Mouse (Mus musculus): ENCODE data around the gene Cd53. TPM values are rescaled to one million over a fixed set of nuclear protein-coding genes. Genes with fewer than 3 reads are reported as not detected.

Gene Cd53
- polyA plus RNA-seq (2014; fragmentation: Nextera tagmentation; extraction: Ambion mirVana), result 4.2 TPM in 2 replicates

GRCm38 (mm10) chr3:106789930-106790329 is at the start of gene Cd53:
Cd53 (minus strand) TSS chr3:106790149.
- no peaks in the 10 kb centered on the region for H3K9me3 ChIP-seq (ENCODE audit: control insufficient read depth, low read length)
- 74% methylated on average over 2 of the region's 2 CpGs for WGBS
- no peaks in the 10 kb centered on the region for H3K27me3 ChIP-seq (ENCODE audit: control insufficient read depth, insufficient read depth, low read length)
- H3K4me3 ChIP-seq (ENCODE audit: low read depth, low read length), result no peak within 1 kb of the TSS
- no peak within 1 kb of the TSS for H3K4me2 ChIP-seq
- no peak within 1 kb of the TSS for H3K9ac ChIP-seq (ENCODE audit: low read length)
- no peaks in the 10 kb centered on the region for H3K4me1 ChIP-seq (ENCODE audit: control insufficient read depth, insufficient read depth, low read length)
- no peak for ATAC-seq (ENCODE audit: low FRiP score)
- no peaks in the 10 kb centered on the region for H3K36me3 ChIP-seq (ENCODE audit: control insufficient read depth, insufficient read depth, low read length)
- no peak for DNase-seq (ENCODE audit: low spot score, missing footprints)
- no peak within 1 kb of the TSS for H3K27ac ChIP-seq (ENCODE audit: low read depth, low read length)

GRCm38 (mm10) chr3:106832107-106832506 is 42.2 kb upstream of the Cd53 start:
- no peak for ATAC-seq (ENCODE audit: low FRiP score)
- WGBS, result 88% methylated on average over 1 of the region's 1 CpGs

GRCm38 (mm10) chr3:106826187-106826586 is 36.2 kb upstream of the Cd53 start, which contains the start of gene Olfr266:
Olfr266 (minus strand) TSS chr3:106826287.
- Histone ChIP-seq H3K27me3 (ENCODE audit: control insufficient read depth, insufficient read depth, low read length) (no peaks in the 10 kb centered on the region), H3K9me3 (ENCODE audit: control insufficient read depth, low read length) (no peaks in the 10 kb centered on the region), H3K9ac (ENCODE audit: low read length) (no peak within 1 kb of the TSS), H3K4me2 (no peak within 1 kb of the TSS), H3K27ac (ENCODE audit: low read depth, low read length) (no peak within 1 kb of the TSS), H3K4me1 (ENCODE audit: control insufficient read depth, insufficient read depth, low read length) (no peaks in the 10 kb centered on the region), H3K4me3 (ENCODE audit: low read depth, low read length) (no peak within 1 kb of the TSS), H3K36me3 (ENCODE audit: control insufficient read depth, insufficient read depth, low read length) (no peaks in the 10 kb centered on the region)
- ATAC-seq (ENCODE audit: low FRiP score), result no peak
- 90% methylated on average over 1 of the region's 1 CpGs for WGBS
- no peak for DNase-seq (ENCODE audit: low spot score, missing footprints)

More at GRCm38 (mm10) chr3:106832107-106832506, 42.2 kb upstream of the Cd53 start:
- H3K9me3 ChIP-seq (ENCODE audit: control insufficient read depth, low read length), result no peaks in the 10 kb centered on the region; the same call in 1 of the 2 replicates
- H3K27me3 ChIP-seq (ENCODE audit: control insufficient read depth, insufficient read depth, low read length), result no peaks in the 10 kb centered on the region
- no peak overlapping the region for H3K4me2 ChIP-seq
- no peak for DNase-seq (ENCODE audit: low spot score, missing footprints)
- H3K27ac ChIP-seq (ENCODE audit: low read depth, low read length), result no peak overlapping the region
- no peak overlapping the region for H3K9ac ChIP-seq (ENCODE audit: low read length)
- H3K36me3 ChIP-seq (ENCODE audit: control insufficient read depth, insufficient read depth, low read length), result no peaks in the 10 kb centered on the region
- no peak overlapping the region for H3K4me3 ChIP-seq (ENCODE audit: low read depth, low read length)
- no peaks in the 10 kb centered on the region for H3K4me1 ChIP-seq (ENCODE audit: control insufficient read depth, insufficient read depth, low read length)

- no peak overlapping the region for H3K27ac ChIP-seq (ENCODE audit: low read depth, low read length)
- H3K4me3 ChIP-seq (ENCODE audit: low read depth, low read length), result no peak overlapping the region
- ATAC-seq (ENCODE audit: low FRiP score) (no peak), DNase-seq (ENCODE audit: low spot score, missing footprints) (no peak)
- 70% methylated on average over 2 of the region's 2 CpGs for WGBS
- H3K9ac ChIP-seq (ENCODE audit: low read length), result no peak overlapping the region
- H3K27me3 ChIP-seq (ENCODE audit: control insufficient read depth, insufficient read depth, low read length), result no peaks in the 10 kb centered on the region
- H3K36me3 ChIP-seq (ENCODE audit: control insufficient read depth, insufficient read depth, low read length), result no peaks in the 10 kb centered on the region
- no peak overlapping the region for H3K4me2 ChIP-seq
- H3K9me3 ChIP-seq (ENCODE audit: control insufficient read depth, low read length), result no peaks in the 10 kb centered on the region
- no peaks in the 10 kb centered on the region for H3K4me1 ChIP-seq (ENCODE audit: control insufficient read depth, insufficient read depth, low read length)
Observed at GRCm38 (mm10) chr3:106817676-106818075, 27.7 kb upstream of the Cd53 start.

GRCm38 (mm10) chr3:106808972-106809695 is 19.2 kb upstream of the Cd53 start:
- no peak for DNase-seq (ENCODE audit: low spot score, missing footprints)
- H3K27me3 ChIP-seq (ENCODE audit: control insufficient read depth, insufficient read depth, low read length), result no peaks in the 10 kb centered on the region
- no peaks in the 10 kb centered on the region for H3K9me3 ChIP-seq (ENCODE audit: control insufficient read depth, low read length)
- no peak for ATAC-seq (ENCODE audit: low FRiP score)
- WGBS, result 70% methylated on average over 2 of the region's 2 CpGs
- no peak overlapping the region for H3K9ac ChIP-seq (ENCODE audit: low read length)
- no peak overlapping the region for H3K4me3 ChIP-seq (ENCODE audit: low read depth, low read length)
- H3K27ac ChIP-seq (ENCODE audit: low read depth, low read length), result no peak overlapping the region
- H3K36me3 ChIP-seq (ENCODE audit: control insufficient read depth, insufficient read depth, low read length), result no peaks in the 10 kb centered on the region
- no peak overlapping the region for H3K4me2 ChIP-seq
- no peaks in the 10 kb centered on the region for H3K4me1 ChIP-seq (ENCODE audit: control insufficient read depth, insufficient read depth, low read length)

GRCm38 (mm10) chr3:106798079-106798478 is 8.1 kb upstream of the Cd53 start:
- H3K4me2 ChIP-seq, result no peak overlapping the region
- H3K9ac ChIP-seq (ENCODE audit: low read length), result no peak overlapping the region
- H3K27me3 ChIP-seq (ENCODE audit: control insufficient read depth, insufficient read depth, low read length), result no peaks in the 10 kb centered on the region
- DNase-seq (ENCODE audit: low spot score, missing footprints) (no peak), ATAC-seq (ENCODE audit: low FRiP score) (no peak)
- H3K9me3 ChIP-seq (ENCODE audit: control insufficient read depth, low read length), result no peaks in the 10 kb centered on the region
- H3K27ac ChIP-seq (ENCODE audit: low read depth, low read length), result no peak overlapping the region
- H3K4me1 ChIP-seq (ENCODE audit: control insufficient read depth, insufficient read depth, low read length), result no peaks in the 10 kb centered on the region
- no peak overlapping the region for H3K4me3 ChIP-seq (ENCODE audit: low read depth, low read length)
- H3K36me3 ChIP-seq (ENCODE audit: control insufficient read depth, insufficient read depth, low read length), result no peaks in the 10 kb centered on the region

- H3K4me1 ChIP-seq (ENCODE audit: control insufficient read depth, insufficient read depth, low read length), result no peaks in the 10 kb centered on the region
Observed at GRCm38 (mm10) chr3:106788440-106788887, 1.5 kb downstream of the Cd53 start.

GRCm38 (mm10) chr3:106787972-106788371 is 2.0 kb downstream of the Cd53 start:
- Histone ChIP-seq H3K9ac (ENCODE audit: low read length) (no peak overlapping the region), H3K4me2 (no peak overlapping the region), H3K27me3 (ENCODE audit: control insufficient read depth, insufficient read depth, low read length) (no peaks in the 10 kb centered on the region), H3K27ac (ENCODE audit: low read depth, low read length) (no peak overlapping the region), H3K4me1 (ENCODE audit: control insufficient read depth, insufficient read depth, low read length) (no peaks in the 10 kb centered on the region), H3K9me3 (ENCODE audit: control insufficient read depth, low read length) (no peaks in the 10 kb centered on the region), H3K4me3 (ENCODE audit: low read depth, low read length) (no peak overlapping the region), H3K36me3 (ENCODE audit: control insufficient read depth, insufficient read depth, low read length) (no peaks in the 10 kb centered on the region)
- ATAC-seq (ENCODE audit: low FRiP score), result no peak
- DNase-seq (ENCODE audit: low spot score, missing footprints), result no peak

More at GRCm38 (mm10) chr3:106788440-106788887, 1.5 kb downstream of the Cd53 start:
- no peaks in the 10 kb centered on the region for H3K27me3 ChIP-seq (ENCODE audit: control insufficient read depth, insufficient read depth, low read length)
- no peak overlapping the region for H3K4me2 ChIP-seq
- no peak overlapping the region for H3K27ac ChIP-seq (ENCODE audit: low read depth, low read length)
- H3K4me3 ChIP-seq (ENCODE audit: low read depth, low read length), result no peak overlapping the region
- no peaks in the 10 kb centered on the region for H3K9me3 ChIP-seq (ENCODE audit: control insufficient read depth, low read length)
- 65% methylated on average over 2 of the region's 2 CpGs for WGBS
- ATAC-seq (ENCODE audit: low FRiP score) (no peak), DNase-seq (ENCODE audit: low spot score, missing footprints) (no peak)
- no peaks in the 10 kb centered on the region for H3K36me3 ChIP-seq (ENCODE audit: control insufficient read depth, insufficient read depth, low read length)
- no peak overlapping the region for H3K9ac ChIP-seq (ENCODE audit: low read length)

- H3K4me1 ChIP-seq (ENCODE audit: control insufficient read depth, insufficient read depth, low read length), result no peaks in the 10 kb centered on the region
- H3K36me3 ChIP-seq (ENCODE audit: control insufficient read depth, insufficient read depth, low read length), result no peaks in the 10 kb centered on the region
Observed at GRCm38 (mm10) chr3:106785130-106785529, 4.8 kb downstream of the Cd53 start.

More at GRCm38 (mm10) chr3:106785130-106785529, 4.8 kb downstream of the Cd53 start:
- no peak overlapping the region for H3K4me3 ChIP-seq (ENCODE audit: low read depth, low read length)
- 77% methylated on average over 3 of the region's 3 CpGs for WGBS
- no peak overlapping the region for H3K9ac ChIP-seq (ENCODE audit: low read length)
- no peak overlapping the region for H3K27ac ChIP-seq (ENCODE audit: low read depth, low read length)
- no peaks in the 10 kb centered on the region for H3K27me3 ChIP-seq (ENCODE audit: control insufficient read depth, insufficient read depth, low read length)
- no peak for DNase-seq (ENCODE audit: low spot score, missing footprints)
- no peak for ATAC-seq (ENCODE audit: low FRiP score)
- H3K4me2 ChIP-seq, result no peak overlapping the region
- no peaks in the 10 kb centered on the region for H3K9me3 ChIP-seq (ENCODE audit: control insufficient read depth, low read length)

Measured in midbrain, embryonic 11.5 days (tissue).